Mouse (Mus musculus): ENCODE data around the gene Plxdc1. TPM values are rescaled to one million over a fixed set of nuclear protein-coding genes. Genes with fewer than 3 reads are reported as not detected.

Gene Plxdc1
- polyA plus RNA-seq (2012; rRNA removed): 1.9 and 2.0 TPM in 2 replicates

DNA sequence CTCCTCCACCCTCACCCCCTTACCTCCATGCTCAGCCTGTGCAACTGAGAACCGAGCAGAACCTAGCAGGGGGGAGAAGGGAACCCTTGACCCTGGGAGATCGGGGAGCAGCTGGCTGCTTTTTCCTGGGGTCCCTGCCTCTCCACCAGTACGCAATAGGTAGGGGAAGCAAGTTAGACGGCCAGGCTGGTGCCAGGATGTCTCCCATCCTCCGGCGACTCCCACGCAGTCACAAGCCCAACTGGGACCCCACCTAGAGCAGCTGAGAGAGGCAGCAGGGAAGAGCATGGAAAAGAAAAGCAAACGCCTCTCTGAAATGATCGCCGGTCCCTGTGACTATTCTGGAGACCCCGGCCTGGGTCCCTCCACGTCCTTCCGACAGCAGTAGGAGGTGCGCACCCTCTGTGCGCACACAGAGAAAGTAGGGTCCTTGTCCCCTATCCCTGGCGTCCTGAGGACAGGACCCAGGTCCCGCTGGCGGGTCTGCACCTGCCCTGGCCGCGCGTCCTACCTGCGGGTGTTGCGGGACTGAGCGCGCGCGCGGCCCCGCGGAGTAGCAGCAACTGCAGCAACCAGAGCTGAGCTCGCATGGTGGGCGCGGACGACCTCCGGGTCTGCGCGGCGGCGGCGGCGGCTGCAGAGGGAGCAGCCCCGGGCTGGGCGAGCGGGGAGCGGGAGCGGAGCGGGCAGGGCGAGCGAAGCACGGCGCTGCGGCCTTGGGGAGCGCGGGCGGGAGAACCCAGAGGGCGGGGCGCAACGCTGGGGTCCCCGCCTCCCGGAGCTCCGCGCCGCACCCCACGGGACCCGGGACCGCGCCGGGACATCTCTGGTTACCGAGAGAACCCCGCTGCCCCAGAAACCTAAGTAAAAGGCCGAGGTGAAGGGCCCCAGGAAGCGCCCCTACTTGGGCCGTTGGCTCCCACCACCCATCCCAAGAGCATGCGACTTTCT is at the start of gene Plxdc1:
Gene Plxdc1 (minus strand): TSS at position 718 of the 951 bp plus-strand sequence.

GRCm38 (mm10) chr11:98026570-98027296 is 40.5 kb upstream of the Plxdc1 start, which contains the start of gene Rpl19:
Gene Rpl19 (plus strand): TSS chr11:98026710.

GRCm38 (mm10) chr11:98022555-98023371 is 36.5 kb upstream of the Plxdc1 start, which contains the start of gene Cacnb1:
Gene Cacnb1 (minus strand): TSS chr11:98023034.

DNA sequence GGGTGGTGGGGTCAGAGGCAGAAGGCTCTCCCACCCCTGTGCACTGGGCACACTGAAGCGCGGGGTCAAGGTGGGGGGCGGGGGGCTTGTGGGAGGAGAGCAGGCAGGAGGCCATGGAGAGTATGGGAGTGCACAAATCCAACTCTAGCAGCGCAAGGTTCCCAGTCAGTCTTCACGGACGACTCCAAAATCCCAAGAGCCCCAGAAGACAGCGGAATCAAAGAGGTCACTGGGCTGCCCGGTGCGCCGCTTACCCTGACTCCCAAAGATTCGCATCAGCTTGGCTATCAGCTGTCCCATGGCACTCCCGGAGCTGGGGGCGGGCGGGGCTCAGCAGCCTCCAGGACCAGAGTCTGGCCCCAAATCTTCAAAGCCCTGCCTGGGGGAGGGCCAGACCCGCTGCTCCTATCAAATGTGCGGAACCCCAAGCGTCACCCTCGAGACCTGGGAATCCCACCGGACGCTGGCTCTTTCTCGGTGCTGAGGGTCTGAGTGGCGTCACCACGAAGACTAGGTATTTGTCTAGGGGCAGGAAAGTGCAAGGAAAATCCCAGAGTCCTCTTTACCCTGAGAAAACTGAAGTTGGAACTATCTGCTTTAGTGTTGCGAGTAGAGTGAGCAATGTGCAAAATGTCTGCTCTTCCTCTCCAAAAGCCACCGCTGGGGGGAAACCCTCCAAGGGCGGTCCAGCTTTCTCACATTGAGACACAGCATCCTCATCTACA is 9.5 kb upstream of the Plxdc1 start, which contains the start of gene Arl5c:
Gene Arl5c (minus strand): TSS at position 618 of the 725 bp plus-strand sequence.

DNA sequence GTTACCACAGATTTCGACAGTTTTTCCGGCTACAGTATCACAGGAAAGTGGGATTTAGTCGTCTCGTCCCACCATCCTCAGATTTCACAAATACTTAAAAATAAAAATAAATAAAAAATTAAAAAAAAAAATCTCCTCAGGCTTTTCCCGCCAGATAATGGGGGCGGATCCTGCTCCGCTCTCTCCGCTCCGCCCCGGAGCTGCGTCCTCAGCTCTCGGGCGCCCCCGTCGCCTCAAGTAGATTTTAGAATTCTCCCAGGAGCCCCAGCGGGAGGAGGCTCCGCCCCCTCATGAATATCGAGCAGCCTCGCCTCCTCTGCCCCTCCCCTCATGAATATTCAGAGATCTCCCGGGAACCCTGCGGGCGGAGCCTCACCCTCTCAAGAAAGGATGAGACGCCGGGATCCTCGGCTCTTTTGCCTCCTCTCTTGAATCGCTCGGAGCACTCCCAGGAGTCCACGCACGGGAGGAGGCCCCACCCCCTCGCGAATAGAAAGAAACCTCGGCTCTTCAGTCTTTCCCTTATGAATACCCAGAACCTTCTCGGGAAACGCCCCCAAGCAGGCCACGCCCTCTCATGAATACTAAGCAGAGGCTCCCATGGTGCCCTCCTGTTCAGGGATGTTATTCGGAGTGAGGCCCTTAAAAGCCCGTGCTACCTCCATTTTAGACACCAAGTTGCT is 102.2 kb downstream of the Plxdc1 start, which contains the start of gene Fbxo47:
Gene Fbxo47 (minus strand): TSS at position 237 of the 683 bp plus-strand sequence.

Other genes with a start within 250 kb of the Plxdc1 start
- gene Pip4k2b, start 241.7 kb downstream of the Plxdc1 start, polyA plus RNA-seq (2012; rRNA removed): 86.8 and 94.0 TPM in 2 replicates
- 18.3 and 18.7 TPM in 2 replicates for gene Cwc25, start 219.9 kb downstream of the Plxdc1 start, polyA plus RNA-seq (2012; rRNA removed)
- 0.79 and 0.91 TPM in 2 replicates for gene 1700001P01Rik, start 210.5 kb downstream of the Plxdc1 start, polyA plus RNA-seq (2012; rRNA removed)
- gene Rpl23, start 204.0 kb downstream of the Plxdc1 start, polyA plus RNA-seq (2012; rRNA removed): 536 and 583 TPM in 2 replicates
- 106 and 122 TPM in 2 replicates for gene Lasp1, start 187.4 kb downstream of the Plxdc1 start, polyA plus RNA-seq (2012; rRNA removed)
- gene B230217C12Rik, start 145.7 kb downstream of the Plxdc1 start, polyA plus RNA-seq (2012; rRNA removed): 36.0 and 36.9 TPM in 2 replicates
- gene Fbxo47, start 102.3 kb downstream of the Plxdc1 start, polyA plus RNA-seq (2012; rRNA removed): 0.45 and 0.60 TPM in 2 replicates
- gene Arl5c, start 9.7 kb upstream of the Plxdc1 start, polyA plus RNA-seq (2012; rRNA removed): 2.5 and 2.6 TPM in 2 replicates
- gene Cacnb1, start 36.6 kb upstream of the Plxdc1 start, polyA plus RNA-seq (2012; rRNA removed): 66.5 and 74.5 TPM in 2 replicates
- 1,228 and 1,257 TPM in 2 replicates for gene Rpl19, start 40.3 kb upstream of the Plxdc1 start, polyA plus RNA-seq (2012; rRNA removed)
- gene Stac2, start 67.0 kb upstream of the Plxdc1 start, polyA plus RNA-seq (2012; rRNA removed): 3.4 and 5.6 TPM in 2 replicates
- 23.2 and 24.2 TPM in 2 replicates for gene Fbxl20, start 164.0 kb upstream of the Plxdc1 start, polyA plus RNA-seq (2012; rRNA removed)
- 28.4 and 28.8 TPM in 2 replicates for gene Med1, start 206.8 kb upstream of the Plxdc1 start, polyA plus RNA-seq (2012; rRNA removed)
- 16.0 and 16.2 TPM in 2 replicates for gene Cdk12, start 216.6 kb upstream of the Plxdc1 start, polyA plus RNA-seq (2012; rRNA removed)